Mouse (Mus musculus) WW6 (cell line): ENCODE measurements around the gene Ifit1bl2.
"Not testable (repeated sequence)": the region's sequence is repeated elsewhere in the genome, so short reads cannot be mapped to it uniquely, and the experiment has no call there.

Experiments used
- DNase-seq: peaks from one replicate; pipeline ENCODE4 v3.0.0-alpha.2; 2013; ENCODE audit warnings: low read depth, low spot score

Gene Ifit1bl2

GRCm38 (mm10) chr19:34610118-34610517 lies 30.4 kb downstream of the Ifit1bl2 start:
- not testable (repeated sequence) for DNase-seq

DNA sequence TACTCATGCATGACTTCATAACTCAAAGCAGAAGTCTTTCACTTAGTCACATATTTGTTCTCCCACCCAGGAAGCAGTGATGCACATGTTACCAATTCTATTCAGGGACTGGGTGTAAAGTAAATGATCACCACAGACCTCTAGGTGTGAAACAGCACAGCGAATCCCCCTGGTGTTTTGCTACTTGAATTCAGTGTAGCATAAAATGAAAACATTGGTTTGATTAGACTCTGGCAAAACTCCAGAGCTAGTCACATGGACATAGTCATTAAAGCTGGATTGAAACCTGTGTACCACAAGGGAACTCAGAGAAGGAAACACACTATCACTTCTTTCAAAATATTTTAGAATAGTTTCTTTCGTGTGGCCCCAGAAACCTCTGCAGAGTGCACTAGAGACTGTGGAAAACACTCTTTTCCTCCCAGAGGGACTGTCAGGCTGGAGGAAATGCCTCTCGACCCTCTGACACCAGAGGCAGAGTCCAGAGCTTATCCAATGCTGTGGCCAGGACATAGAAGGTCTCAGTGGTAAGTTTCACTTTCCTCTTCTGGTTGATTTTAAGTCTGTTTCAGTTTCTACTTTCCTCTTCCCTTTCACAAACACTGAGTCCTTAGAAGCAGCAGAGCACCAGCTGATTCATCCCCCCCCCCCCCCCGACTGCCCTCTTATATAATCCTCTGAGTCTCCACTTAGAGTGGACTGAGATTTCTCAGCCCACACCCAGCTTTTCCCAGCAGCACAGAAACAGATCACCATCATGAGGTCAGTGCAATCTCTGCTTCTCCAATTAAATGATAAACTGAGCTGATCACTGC lies 33.1 kb downstream of the Ifit1bl2 start, which contains the start of gene Ifit3b:
Gene Ifit3b, plus strand, starts transcription at position 734 of the 815 bp plus-strand sequence.
- not testable (repeated sequence) for DNase-seq

- DNase-seq: no peak
These were observed 35.1 kb downstream of the Ifit1bl2 start for GRCm38 (mm10) chr19:34605472-34605871.

DNA sequence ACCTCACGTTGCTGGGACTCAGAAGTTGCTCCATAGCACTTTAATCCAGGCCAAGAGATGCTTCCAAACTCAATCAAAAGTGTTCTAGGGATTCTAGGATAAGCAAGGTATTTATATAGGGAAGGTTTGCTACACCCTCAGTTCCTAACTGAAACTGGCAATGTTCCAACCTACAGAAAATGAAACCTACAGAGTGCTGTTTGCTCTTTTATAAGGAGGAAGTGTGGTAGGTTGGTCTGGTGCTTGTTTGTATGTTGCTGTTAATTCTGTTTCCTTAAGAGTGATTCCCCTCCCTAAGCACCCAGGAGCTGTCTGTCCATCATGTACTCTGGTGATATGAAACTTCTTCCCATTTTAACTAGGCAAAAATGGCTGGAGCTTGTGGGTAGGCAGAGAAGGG lies 38.7 kb downstream of the Ifit1bl2 start, which contains the start of gene Ifit1bl1:
Gene Ifit1bl1, minus strand, starts transcription at position 69 of the 400 bp plus-strand sequence.
- not testable (repeated sequence) for DNase-seq

- DNase-seq: not testable (repeated sequence)
These were observed 41.3 kb downstream of the Ifit1bl2 start for GRCm38 (mm10) chr19:34599250-34599649.

DNA sequence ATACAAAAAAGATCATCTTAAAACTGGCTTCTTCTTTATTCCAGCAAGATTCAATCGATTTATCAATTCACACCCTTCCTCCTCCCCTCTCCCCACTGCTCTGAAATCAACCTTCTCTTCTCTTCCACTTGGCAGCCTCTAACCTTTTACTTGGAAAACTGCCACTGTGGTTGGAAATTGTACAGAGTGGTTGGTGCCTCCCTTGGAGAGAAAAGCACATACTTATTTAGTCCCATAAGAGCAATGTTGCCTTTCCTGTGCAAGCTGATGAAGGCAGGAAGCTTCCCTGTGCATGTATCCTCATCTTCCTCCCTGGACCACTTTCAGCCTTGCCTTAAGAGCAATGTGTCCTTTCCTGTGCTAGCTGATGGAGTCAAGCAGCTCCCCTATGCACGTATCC lies 42.2 kb downstream of the Ifit1bl2 start:
- DNase-seq: no peak

DNA sequence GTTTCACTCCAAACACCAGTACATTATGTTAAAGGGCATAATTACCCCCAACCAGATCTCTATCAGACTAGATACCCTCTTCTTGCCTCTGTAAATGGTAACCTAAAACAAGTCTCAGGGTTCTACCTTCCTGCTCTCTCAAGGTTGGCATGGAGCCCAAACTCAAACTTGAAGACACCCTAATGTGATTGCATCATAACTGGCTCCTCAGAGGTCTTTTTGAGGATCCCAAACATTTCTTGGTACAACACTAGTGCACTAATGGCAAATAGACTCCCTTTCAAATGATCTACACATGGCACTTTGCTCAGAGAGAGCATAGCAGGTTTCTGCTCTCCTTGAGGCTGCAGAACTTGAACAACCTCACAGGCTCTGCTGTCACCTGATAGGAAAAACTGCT lies 43.7 kb downstream of the Ifit1bl2 start:
- no peak for DNase-seq

GRCm38 (mm10) chr19:34594523-34594922 lies 46.0 kb downstream of the Ifit1bl2 start:
- DNase-seq: not testable (repeated sequence)

GRCm38 (mm10) chr19:34593456-34593855 lies 47.1 kb downstream of the Ifit1bl2 start:
- no peak for DNase-seq

DNA sequence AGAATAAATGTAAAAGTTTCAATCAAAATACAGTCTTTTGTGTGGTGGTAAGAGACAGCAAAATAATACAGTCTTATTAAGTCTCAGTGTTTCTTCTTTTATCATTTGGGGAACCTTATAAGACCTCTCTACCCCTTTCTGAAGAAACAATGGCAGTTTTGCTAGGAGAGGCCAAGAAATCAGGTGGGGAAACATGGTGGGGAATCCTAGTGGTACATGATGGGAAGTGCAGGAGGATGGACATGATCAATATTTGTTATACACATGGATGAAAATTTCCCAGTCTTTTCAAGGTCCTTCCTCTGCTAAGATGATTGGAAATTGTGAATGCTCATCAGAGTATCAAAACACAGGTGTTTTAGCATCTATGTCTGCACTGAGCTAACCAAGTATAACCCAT lies 51.6 kb downstream of the Ifit1bl2 start:
- no peak for DNase-seq

GRCm38 (mm10) chr19:34587898-34588692 lies 52.4 kb downstream of the Ifit1bl2 start:
- not testable (repeated sequence) for DNase-seq

DNA sequence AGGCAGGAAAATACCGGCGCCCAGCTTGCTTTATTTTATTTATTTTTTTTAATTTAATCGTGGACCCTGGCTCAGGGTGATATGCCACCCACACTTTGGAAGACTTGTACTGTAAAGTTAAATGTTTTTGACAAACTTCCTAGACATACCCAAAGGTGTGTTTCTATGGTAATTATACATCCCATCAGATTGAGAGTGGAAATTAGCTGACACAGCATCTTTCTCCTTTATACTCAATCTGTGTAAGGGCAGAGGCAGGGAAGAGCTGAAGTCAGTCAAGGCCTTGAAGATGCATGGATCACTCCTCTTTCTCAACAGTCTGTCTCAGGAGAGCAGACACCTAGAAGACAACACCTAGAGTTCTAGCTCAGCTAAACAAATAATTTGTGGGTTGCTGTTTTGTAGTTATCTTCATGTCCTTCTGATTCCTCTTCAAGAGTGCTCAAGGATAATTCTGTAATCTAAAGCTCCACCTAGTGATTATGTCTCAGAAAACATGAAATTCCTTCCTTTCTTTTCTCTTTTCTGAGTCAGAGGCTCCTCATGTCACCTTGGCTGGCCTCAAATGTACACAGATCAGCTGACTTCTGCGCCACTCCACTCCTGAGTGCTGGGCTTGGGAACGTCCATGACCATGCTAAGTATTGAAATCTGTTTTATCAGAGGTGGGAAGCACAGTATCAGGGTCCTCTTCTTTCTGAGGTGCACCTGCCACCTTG lies 54.6 kb downstream of the Ifit1bl2 start:
- not testable (repeated sequence) for DNase-seq

DNA sequence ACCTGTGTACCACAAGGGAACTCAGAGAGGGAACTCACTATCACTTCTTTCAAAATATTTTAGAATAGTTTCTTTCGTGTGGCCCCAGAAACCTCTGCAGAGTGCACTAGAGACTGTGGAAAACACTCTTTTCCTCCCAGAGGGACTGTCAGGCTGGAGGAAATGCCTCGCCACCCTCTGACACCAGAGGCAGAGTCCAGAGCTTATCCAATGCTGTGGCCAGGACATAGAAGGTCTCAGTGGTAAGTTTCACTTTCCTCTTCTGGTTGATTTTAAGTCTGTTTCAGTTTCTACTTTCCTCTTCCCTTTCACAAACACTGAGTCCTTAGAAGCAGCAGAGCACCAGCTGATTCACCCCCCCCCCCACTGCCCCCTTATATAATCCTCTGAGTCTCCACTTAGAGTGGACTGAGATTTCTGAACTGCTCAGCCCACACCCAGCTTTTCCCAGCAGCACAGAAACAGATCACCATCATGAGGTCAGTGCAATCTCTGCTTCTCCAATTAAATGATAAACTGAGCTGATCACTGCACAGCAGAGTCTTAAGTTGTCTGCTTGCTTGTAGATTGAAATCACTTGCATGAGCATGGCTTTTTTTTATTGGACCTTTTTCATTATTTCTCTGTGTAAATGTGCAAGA lies 57.3 kb downstream of the Ifit1bl2 start, which contains the start of gene Ifit3:
Gene Ifit3, plus strand, starts transcription at position 406 of the 641 bp plus-strand sequence.
- not testable (repeated sequence) for DNase-seq

- DNase-seq: not testable (repeated sequence)
These were observed 57.8 kb downstream of the Ifit1bl2 start for GRCm38 (mm10) chr19:34582696-34583095.

GRCm38 (mm10) chr19:34577121-34577520 lies 63.4 kb downstream of the Ifit1bl2 start:
- no peak for DNase-seq

- DNase-seq: no peak
These were observed 66.9 kb downstream of the Ifit1bl2 start for GRCm38 (mm10) chr19:34573650-34574049.

GRCm38 (mm10) chr19:34571080-34571479 lies 69.5 kb downstream of the Ifit1bl2 start:
- DNase-seq: no peak

- no peak for DNase-seq
These were observed 70.6 kb downstream of the Ifit1bl2 start for GRCm38 (mm10) chr19:34569896-34570476.

- DNase-seq: no peak
These were observed 71.3 kb downstream of the Ifit1bl2 start for GRCm38 (mm10) chr19:34568988-34569895.
